Mouse (Mus musculus): Measurements from ENCODE around the gene Gm45021. TPM values are rescaled to one million over a fixed set of nuclear protein-coding genes. Genes with fewer than 3 reads are reported as not detected.

The Gm45021 gene
- 0.78 TPM in 1 of 2 replicates, not detected in the other for polyA plus RNA-seq (2012; rRNA removed)
- 0.94 TPM in 1 of 2 replicates, not detected in the other for polyA plus RNA-seq (2014; fragmentation: Nextera tagmentation; extraction: Ambion mirVana)

GRCm38 (mm10) chr6:48589194-48589750 is at the start of gene Gm45021:
TSS of gene Gm45021 (plus strand) at chr6:48589610.
- no peak within 1 kb of the TSS for H3K4me3 ChIP-seq (replicated peaks; ENCODE audit: low read length)
- no peaks in the 10 kb centered on the region for H3K27me3 ChIP-seq (ENCODE audit: control insufficient read depth, insufficient read depth, low read length)
- no peaks in the 10 kb centered on the region for H3K9me3 ChIP-seq (ENCODE audit: control insufficient read depth, low read length)
- TF ChIP-seq POLR2A (IDR thresholded peaks at IDR 0.05; ENCODE audit: borderline replicate concordance, extremely low read depth, insufficient read depth, insufficient read length) = no peak
- H3K9ac ChIP-seq (ENCODE audit: low read depth, low read length, severe bottlenecking) = no peak within 1 kb of the TSS
- ATAC-seq (ENCODE audit: low FRiP score, low read depth) (no peak), DNase-seq (ENCODE audit: low spot score) (no peak)
- H3K4me1 ChIP-seq (ENCODE audit: control insufficient read depth, insufficient read depth, low read length) = peaks cover 5% of the 10 kb centered on the region; the same call in 1 of the 2 replicates
- 28% methylated on average over 6 of the region's 6 CpGs for WGBS
- H3K27ac ChIP-seq (replicated peaks; ENCODE audit: low read depth, low read length) = no peak within 1 kb of the TSS
- no peak within 1 kb of the TSS for H3K4me2 ChIP-seq (replicated peaks; ENCODE audit: low read depth, low read length, severe bottlenecking)
- no peaks in the 10 kb centered on the region for H3K36me3 ChIP-seq (ENCODE audit: control insufficient read depth, insufficient read depth, low read length)

GRCm38 (mm10) chr6:48539860-48540259 is 49.5 kb upstream of the Gm45021 start:
- H3K4me1 ChIP-seq (ENCODE audit: control insufficient read depth, insufficient read depth, low read length) = peaks cover 18% of the 10 kb centered on the region
- no peaks in the 10 kb centered on the region for H3K36me3 ChIP-seq (ENCODE audit: control insufficient read depth, insufficient read depth, low read length)
- no peak overlapping the region for H3K4me2 ChIP-seq (replicated peaks; ENCODE audit: low read depth, low read length, severe bottlenecking)
- WGBS = 60% methylated on average over 5 of the region's 5 CpGs
- H3K4me3 ChIP-seq (replicated peaks; ENCODE audit: low read length) = no peak overlapping the region
- DNase-seq (ENCODE audit: low spot score) (no peak), ATAC-seq (ENCODE audit: low FRiP score, low read depth) (no peak)
- no peak overlapping the region for H3K9ac ChIP-seq (ENCODE audit: low read depth, low read length, severe bottlenecking)
- H3K9me3 ChIP-seq (ENCODE audit: control insufficient read depth, low read length) = no peaks in the 10 kb centered on the region
- H3K27ac ChIP-seq (replicated peaks; ENCODE audit: low read depth, low read length) = no peak overlapping the region
- TF ChIP-seq POLR2A (IDR thresholded peaks at IDR 0.05; ENCODE audit: borderline replicate concordance, extremely low read depth, insufficient read depth, insufficient read length) = no peak
- H3K27me3 ChIP-seq (ENCODE audit: control insufficient read depth, insufficient read depth, low read length) = no peaks in the 10 kb centered on the region

DNA sequence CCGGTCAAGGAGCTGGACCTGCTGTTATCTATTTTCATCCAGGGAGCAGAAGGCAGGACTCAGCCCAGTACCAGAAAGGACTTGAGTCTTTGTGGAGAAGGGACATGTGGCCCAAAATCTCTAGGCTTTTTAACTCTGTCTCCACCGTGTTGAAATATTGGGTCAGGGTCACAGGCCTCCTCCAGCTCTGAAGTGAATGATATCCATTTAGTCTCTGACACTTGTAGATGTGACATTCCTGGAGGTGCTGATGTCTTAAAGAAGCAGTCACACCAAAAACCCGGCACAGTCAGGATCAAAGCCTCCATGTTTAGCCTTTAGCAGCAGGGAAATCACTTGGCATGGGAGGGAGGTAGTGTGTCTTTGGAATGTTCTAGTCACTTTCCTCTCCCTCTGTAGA is 48.7 kb upstream of the Gm45021 start:
- H3K36me3 ChIP-seq (ENCODE audit: control insufficient read depth, insufficient read depth, low read length) = no peaks in the 10 kb centered on the region
- H3K4me2 ChIP-seq (replicated peaks; ENCODE audit: low read depth, low read length, severe bottlenecking) = no peak overlapping the region
- no peaks in the 10 kb centered on the region for H3K9me3 ChIP-seq (ENCODE audit: control insufficient read depth, low read length)
- no peak for TF ChIP-seq POLR2A (IDR thresholded peaks at IDR 0.05; ENCODE audit: borderline replicate concordance, extremely low read depth, insufficient read depth, insufficient read length)
- H3K9ac ChIP-seq (ENCODE audit: low read depth, low read length, severe bottlenecking) = no peak overlapping the region
- H3K4me1 ChIP-seq (ENCODE audit: control insufficient read depth, insufficient read depth, low read length) = peaks cover 18% of the 10 kb centered on the region
- H3K27me3 ChIP-seq (ENCODE audit: control insufficient read depth, insufficient read depth, low read length) = no peaks in the 10 kb centered on the region
- no peak for ATAC-seq (ENCODE audit: low FRiP score, low read depth)
- H3K27ac ChIP-seq (replicated peaks; ENCODE audit: low read depth, low read length) = no peak overlapping the region
- H3K4me3 ChIP-seq (replicated peaks; ENCODE audit: low read length) = no peak overlapping the region
- 35% methylated on average over 3 of the region's 3 CpGs for WGBS
- DNase-seq (ENCODE audit: low spot score) = no peak

- no peaks in the 10 kb centered on the region for H3K36me3 ChIP-seq (ENCODE audit: control insufficient read depth, insufficient read depth, low read length)
- peak; percentile 7; the same call in 1 of the 2 replicates for ATAC-seq (ENCODE audit: low FRiP score, low read depth)
- peaks cover 14% of the 10 kb centered on the region for H3K4me1 ChIP-seq (ENCODE audit: control insufficient read depth, insufficient read depth, low read length)
- 17% methylated on average over 7 of the region's 7 CpGs for WGBS
- H3K27ac ChIP-seq (replicated peaks; ENCODE audit: low read depth, low read length) = no peak overlapping the region
- no peak overlapping the region for H3K4me3 ChIP-seq (replicated peaks; ENCODE audit: low read length)
- no peak overlapping the region for H3K9ac ChIP-seq (ENCODE audit: low read depth, low read length, severe bottlenecking)
- no peak overlapping the region for H3K4me2 ChIP-seq (replicated peaks; ENCODE audit: low read depth, low read length, severe bottlenecking)
- no peaks in the 10 kb centered on the region for H3K27me3 ChIP-seq (ENCODE audit: control insufficient read depth, insufficient read depth, low read length)
- no peaks in the 10 kb centered on the region for H3K9me3 ChIP-seq (ENCODE audit: control insufficient read depth, low read length)
- peak; percentile 34 for DNase-seq (ENCODE audit: low spot score)
- TF ChIP-seq POLR2A (IDR thresholded peaks at IDR 0.05; ENCODE audit: borderline replicate concordance, extremely low read depth, insufficient read depth, insufficient read length) = no peak
Observed at GRCm38 (mm10) chr6:48541560-48542450, 47.6 kb upstream of the Gm45021 start.

- H3K4me3 ChIP-seq (replicated peaks; ENCODE audit: low read length) = no peak overlapping the region
- H3K27ac ChIP-seq (replicated peaks; ENCODE audit: low read depth, low read length) = no peak overlapping the region
- peaks cover 11% of the 10 kb centered on the region; the same call in 1 of the 2 replicates for H3K4me1 ChIP-seq (ENCODE audit: control insufficient read depth, insufficient read depth, low read length)
- H3K36me3 ChIP-seq (ENCODE audit: control insufficient read depth, insufficient read depth, low read length) = no peaks in the 10 kb centered on the region
- H3K9ac ChIP-seq (ENCODE audit: low read depth, low read length, severe bottlenecking) = no peak overlapping the region
- ATAC-seq (ENCODE audit: low FRiP score, low read depth) = no peak
- H3K4me2 ChIP-seq (replicated peaks; ENCODE audit: low read depth, low read length, severe bottlenecking) = no peak overlapping the region
- H3K27me3 ChIP-seq (ENCODE audit: control insufficient read depth, insufficient read depth, low read length) = no peaks in the 10 kb centered on the region
- DNase-seq (ENCODE audit: low spot score) = no peak
- TF ChIP-seq POLR2A (IDR thresholded peaks at IDR 0.05; ENCODE audit: borderline replicate concordance, extremely low read depth, insufficient read depth, insufficient read length) = no peak
- H3K9me3 ChIP-seq (ENCODE audit: control insufficient read depth, low read length) = no peaks in the 10 kb centered on the region
- 57% methylated on average over 3 of the region's 3 CpGs for WGBS
Observed at GRCm38 (mm10) chr6:48542631-48543030, 46.8 kb upstream of the Gm45021 start.

Data from limb, embryonic 14.5 days (tissue).